Mouse (Mus musculus): ENCODE data around the gene Xpc.

The Xpc gene

GRCm38 (mm10) chr6:91522816-91523215 is 7.1 kb upstream of the Xpc start:
- no peak for DNase-seq

- no peak for DNase-seq
Observed at GRCm38 (mm10) chr6:91518454-91519020, 2.8 kb upstream of the Xpc start.

GRCm38 (mm10) chr6:91514737-91515362 is 838 bp downstream of the Xpc start:
- DNase-seq = no peak

- no peak for DNase-seq
Observed at GRCm38 (mm10) chr6:91514135-91514534, 1.6 kb downstream of the Xpc start.

GRCm38 (mm10) chr6:91510211-91510610 is 5.5 kb downstream of the Xpc start:
- DNase-seq = no peak

- DNase-seq = peak; percentile 75 to 88
Observed at GRCm38 (mm10) chr6:91509326-91509725, 6.4 kb downstream of the Xpc start.

- DNase-seq = no peak
Observed at GRCm38 (mm10) chr6:91508041-91508440, 7.6 kb downstream of the Xpc start.

- DNase-seq = no peak
Observed at GRCm38 (mm10) chr6:91506036-91506435, 9.7 kb downstream of the Xpc start.

GRCm38 (mm10) chr6:91503302-91503701 is 12.4 kb downstream of the Xpc start:
- no peak for DNase-seq

GRCm38 (mm10) chr6:91494526-91494925 is 21.2 kb downstream of the Xpc start:
- no peak for DNase-seq

- no peak for DNase-seq
Observed at GRCm38 (mm10) chr6:91493053-91493452, 22.6 kb downstream of the Xpc start.

GRCm38 (mm10) chr6:91491004-91491403 is 24.7 kb downstream of the Xpc start:
- no peak for DNase-seq

- DNase-seq = peak in 1 of 2 experiments; percentile 13
Observed at GRCm38 (mm10) chr6:91489872-91490271, 25.8 kb downstream of the Xpc start.

GRCm38 (mm10) chr6:91488496-91489212 is 27.0 kb downstream of the Xpc start:
- DNase-seq = no peak

GRCm38 (mm10) chr6:91486736-91487453 is 28.8 kb downstream of the Xpc start:
- no peak for DNase-seq

GRCm38 (mm10) chr6:91483371-91483770 is 32.3 kb downstream of the Xpc start:
- no peak for DNase-seq

GRCm38 (mm10) chr6:91476541-91476940 is 39.1 kb downstream of the Xpc start:
- DNase-seq = no peak

GRCm38 (mm10) chr6:91474441-91475190 is 41.1 kb downstream of the Xpc start:
- DNase-seq = peak in 1 of 2 experiments; percentile 23

- no peak for DNase-seq
Observed at GRCm38 (mm10) chr6:91473805-91474440, 41.8 kb downstream of the Xpc start.

GRCm38 (mm10) chr6:91472868-91473804 is 42.6 kb downstream of the Xpc start, which contains the start of the genes Chchd4 and Tmem43:
Gene Chchd4, minus strand, starts transcription at chr6:91473546.
Gene Tmem43, plus strand, starts transcription at chr6:91473703.
- peak; percentile 98 to 99 for DNase-seq

- DNase-seq = no peak
Observed at GRCm38 (mm10) chr6:91472319-91472718, 43.4 kb downstream of the Xpc start.
